Mouse (Mus musculus) right cerebral cortex, postnatal 4 days (tissue): ENCODE results near the gene Zfhx3.
A peak's percentile ranks its signal among the peaks of the same experiment; 100 is the strongest.

Source experiments
- DNase-seq: peaks from one replicate; pipeline ENCODE4 v3.0.0-alpha.2; 2022

Zfhx3 gene

GRCm38 (mm10) chr8:108868259-108869090 lies 926.0 kb downstream of the Zfhx3 start:
- DNase-seq = no peak

DNA sequence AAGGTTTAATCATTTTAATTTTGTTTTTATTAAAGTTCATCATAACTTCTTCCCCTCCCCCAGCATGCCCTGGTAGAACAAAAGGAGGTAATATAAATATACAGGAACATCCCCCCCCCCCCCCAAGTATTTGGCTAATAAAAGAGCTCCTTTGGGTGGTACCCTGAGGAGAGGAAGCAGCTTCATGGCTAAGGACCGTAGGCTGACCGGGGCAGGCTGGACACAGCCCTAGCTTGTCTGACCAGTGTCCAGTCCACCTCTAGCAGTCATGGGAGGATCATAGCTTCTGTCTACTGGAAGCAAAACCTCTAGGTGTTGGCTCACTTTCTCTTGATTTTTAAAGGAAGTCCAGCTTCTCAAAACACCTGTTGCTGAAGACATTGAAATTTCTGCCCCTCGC lies 927.0 kb downstream of the Zfhx3 start:
- no peak for DNase-seq

DNA sequence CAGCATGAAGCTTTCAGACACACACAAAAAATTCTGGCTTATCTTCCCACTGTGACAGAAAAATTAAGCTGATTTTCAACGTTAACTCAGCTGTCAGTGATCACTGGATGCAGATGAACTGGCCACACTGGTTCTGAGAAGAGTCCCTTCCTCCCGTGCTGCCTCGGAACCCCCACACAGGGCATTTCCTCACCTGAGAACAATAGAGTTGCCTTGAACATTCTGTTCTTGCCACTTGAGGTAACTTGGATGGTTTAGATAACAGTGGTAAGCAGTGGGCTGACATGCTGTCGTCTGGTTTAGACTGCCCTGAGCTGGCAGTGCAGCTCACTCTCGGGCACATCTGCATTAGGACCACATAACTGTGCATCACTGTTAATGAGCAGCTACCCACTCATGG lies 927.5 kb downstream of the Zfhx3 start:
- no peak for DNase-seq

DNA sequence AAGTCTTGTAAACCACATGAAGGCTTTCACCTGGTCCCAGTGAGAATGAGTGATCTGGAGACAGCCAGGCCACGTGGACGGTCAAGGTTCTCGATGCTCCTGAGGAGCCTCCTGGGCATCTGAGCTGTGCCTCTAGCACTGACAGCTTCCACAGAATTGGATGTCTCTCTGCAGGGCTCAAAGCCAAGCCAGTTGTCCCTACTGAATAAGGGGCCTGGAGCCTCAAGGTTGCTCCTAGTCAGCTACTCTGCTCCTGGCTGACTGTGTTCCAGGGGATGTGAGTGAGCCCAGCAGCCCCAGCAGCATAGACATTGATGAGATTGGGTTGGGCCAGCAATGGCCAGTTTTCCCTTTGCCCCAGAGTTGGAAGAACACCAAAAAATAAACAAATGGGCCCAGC lies 927.9 kb downstream of the Zfhx3 start:
- DNase-seq = no peak

GRCm38 (mm10) chr8:108875722-108876121 lies 933.3 kb downstream of the Zfhx3 start:
- DNase-seq = no peak

DNA sequence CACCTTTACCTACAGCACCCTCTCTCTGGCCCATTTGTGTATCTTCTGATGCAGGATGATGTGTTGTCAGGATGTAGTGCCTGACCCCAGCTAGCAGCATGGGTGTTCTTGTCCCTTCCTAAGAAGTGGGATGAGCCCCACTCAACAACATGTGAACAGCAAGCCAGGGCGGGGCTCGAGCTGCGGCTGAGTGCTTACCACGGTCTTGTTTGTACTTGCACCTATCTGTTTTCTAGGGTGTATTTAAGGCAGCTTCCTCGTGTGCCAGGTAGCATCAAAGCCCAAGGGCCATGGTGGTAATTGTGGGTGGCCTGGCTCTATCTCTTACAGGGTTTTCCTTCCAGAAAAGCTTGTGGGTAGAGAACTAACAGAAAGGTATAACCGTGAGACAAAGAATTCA lies 937.7 kb downstream of the Zfhx3 start:
- no peak for DNase-seq

GRCm38 (mm10) chr8:108881336-108881735 lies 938.9 kb downstream of the Zfhx3 start:
- no peak for DNase-seq

DNA sequence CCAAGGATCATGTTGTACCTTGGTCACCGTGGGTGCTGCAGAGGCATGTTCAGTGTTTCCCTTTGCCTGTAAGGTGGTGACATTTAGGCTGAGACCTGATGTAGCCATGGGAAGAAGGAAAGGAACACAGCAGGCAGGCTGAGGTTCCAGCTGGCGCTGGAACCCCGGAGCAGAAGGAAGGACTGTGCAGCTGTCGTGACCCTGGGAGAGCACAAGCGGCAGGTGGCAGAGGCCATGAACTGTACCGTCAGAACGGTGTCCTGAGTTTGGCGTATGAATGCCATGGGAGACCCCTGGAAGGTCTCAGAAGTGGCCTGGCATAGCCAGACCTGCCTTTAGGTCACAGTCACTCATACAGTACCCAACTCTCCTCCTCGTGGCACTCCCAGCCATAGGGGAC lies 939.6 kb downstream of the Zfhx3 start:
- no peak for DNase-seq

GRCm38 (mm10) chr8:108883381-108883780 lies 940.9 kb downstream of the Zfhx3 start:
- no peak for DNase-seq

DNA sequence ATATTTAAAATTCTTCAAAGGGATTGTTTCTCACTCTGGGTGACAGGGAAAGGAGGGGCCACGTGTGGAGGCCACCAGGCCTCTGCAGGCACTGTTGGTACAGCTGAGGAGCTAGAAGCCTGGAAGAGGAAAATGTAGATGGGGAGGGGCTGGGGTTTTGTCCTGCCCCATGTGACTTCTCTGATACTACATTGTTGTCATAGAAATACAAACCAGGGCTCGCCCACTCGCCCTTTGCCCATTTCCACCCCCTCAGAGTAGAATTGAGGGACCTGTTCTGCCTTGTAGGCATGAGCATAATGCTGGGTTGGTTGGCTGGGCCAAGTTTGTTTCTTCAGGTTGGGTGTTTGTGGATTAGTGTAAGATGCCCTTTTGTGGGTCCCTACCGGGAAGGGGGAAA lies 942.5 kb downstream of the Zfhx3 start:
- no peak for DNase-seq

DNA sequence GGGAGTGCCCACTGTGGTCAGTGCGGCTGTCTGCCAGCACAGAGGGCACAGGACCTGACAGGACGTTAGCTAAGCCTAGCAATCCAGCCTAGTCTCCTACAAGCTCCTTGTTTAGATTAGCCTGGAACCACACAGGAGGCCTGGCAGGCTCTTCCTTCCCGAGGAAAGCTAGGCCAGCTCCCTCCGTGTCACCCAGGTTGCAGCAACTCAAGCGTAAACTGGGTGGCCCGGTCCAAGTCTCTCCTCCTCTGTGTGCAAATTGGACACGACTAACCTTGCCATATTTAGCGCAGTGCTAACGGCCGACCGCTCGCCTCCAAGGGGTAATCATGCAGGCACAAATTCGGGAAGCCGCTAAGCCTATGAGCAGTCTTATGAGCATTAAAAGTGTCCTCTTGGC lies 943.0 kb downstream of the Zfhx3 start:
- DNase-seq = no peak

DNA sequence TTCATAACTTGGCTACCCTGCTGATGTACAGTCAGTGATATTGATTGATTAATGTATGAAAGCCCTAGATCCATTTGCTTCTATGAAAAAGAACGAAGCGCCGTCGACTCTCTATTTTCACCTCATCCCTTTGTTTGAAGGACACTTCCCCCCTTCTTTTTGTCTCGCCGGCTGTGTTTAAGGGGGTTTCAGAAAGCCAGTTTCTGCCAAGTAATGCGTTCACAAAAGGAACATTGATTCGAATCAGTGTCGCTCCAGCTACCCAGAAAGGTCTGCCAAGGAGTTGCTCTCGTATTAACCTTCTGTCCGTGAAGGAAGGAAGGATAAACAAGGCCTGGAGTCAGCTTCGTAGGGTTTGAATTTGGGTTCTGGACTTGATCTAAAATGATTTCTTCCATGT lies 943.4 kb downstream of the Zfhx3 start:
- no peak for DNase-seq

DNA sequence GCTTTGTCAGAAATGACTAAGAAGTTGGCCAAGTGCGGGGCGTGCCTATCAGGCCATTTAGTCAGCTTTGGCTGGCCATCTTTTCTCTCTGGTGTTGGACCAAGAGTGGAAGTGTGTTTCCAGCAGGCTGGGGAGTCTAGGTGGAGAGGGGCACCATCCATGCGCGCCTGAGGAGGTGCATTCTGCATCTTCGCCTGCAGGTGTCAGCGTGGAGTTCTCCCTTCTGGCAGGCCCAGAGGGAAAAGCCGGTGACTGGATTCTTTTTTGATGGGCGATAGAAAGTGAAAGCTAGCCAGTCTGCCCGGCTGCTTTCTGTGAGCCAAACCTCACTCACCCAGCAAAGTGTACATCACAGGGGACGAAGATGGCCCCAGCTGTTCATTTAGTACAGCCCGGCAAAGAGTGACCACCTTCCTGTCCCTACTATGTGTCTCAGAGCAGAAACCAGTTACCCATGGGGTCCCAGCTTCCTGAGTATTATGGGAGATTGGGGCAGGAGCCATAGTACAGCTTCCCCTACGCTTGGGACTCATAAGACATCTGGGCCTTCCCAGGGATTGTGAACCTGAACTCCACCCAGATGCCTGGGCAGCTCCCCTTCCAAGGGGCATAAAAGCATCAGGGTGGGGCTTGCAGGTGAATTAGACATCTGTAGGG lies 944.3 kb downstream of the Zfhx3 start:
- peak; percentile 77 for DNase-seq

DNA sequence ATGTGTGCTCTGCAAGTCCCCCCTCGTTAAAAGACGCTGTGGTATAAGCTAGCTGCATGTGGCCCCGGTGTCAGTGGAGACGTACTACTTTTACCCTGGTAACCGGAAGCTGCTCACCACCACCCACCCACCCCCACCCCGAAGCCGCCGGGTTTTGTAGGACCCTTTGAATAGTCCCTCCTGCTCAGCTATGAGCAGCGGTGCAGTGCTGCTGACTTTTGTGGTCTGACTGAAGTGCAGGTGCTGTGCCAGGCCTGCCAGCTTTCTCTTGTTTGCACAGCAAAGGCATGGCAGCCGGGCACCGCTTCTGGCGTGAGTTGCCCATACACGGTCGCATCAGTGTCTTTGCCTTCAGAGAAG lies 944.8 kb downstream of the Zfhx3 start:
- no peak for DNase-seq

DNA sequence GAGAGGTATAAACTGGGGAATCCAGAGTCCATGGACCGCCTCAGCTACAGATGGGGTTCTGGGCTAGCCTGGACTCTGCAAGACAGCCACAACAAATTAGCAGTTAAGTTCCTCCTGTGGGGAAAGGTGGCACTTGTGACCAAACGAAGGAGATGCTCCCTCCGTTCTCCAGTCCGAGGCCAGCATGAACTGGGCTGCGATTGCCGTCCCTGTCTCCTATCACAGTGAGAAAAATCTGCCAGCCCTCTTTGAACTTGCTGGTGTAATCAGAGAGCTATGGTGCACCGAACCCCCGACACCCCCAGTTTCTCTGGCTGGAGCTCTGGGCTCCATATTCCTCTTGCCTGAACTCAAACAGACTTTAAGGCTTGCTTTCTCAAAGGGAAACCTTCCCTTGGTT lies 945.4 kb downstream of the Zfhx3 start:
- DNase-seq = no peak

- DNase-seq = no peak
These were observed 946.5 kb downstream of the Zfhx3 start for GRCm38 (mm10) chr8:108888924-108889323.

DNA sequence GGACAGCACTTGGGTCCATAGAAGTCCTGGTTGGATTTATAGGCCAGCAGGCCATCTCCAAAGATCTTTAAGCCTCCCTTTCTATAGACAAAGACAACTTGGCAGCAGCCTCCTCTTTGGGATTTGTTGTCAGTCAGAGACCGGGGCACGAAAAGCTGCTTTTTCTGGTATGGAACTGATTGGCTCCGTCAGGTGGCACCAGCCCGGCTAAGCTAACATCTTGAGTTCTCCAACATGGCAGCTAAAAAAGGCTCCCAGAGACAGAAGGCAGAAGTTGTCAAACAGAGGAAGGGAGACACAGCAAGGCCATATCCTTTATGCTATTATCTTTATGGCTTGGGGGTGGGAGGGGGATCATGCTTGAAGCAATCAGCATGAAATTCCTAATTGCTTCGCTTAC lies 947.0 kb downstream of the Zfhx3 start:
- DNase-seq = no peak

GRCm38 (mm10) chr8:108894287-108894686 lies 951.8 kb downstream of the Zfhx3 start:
- no peak for DNase-seq

- DNase-seq = peak; percentile 75
These were observed 954.3 kb downstream of the Zfhx3 start for GRCm38 (mm10) chr8:108896468-108897346.

DNA sequence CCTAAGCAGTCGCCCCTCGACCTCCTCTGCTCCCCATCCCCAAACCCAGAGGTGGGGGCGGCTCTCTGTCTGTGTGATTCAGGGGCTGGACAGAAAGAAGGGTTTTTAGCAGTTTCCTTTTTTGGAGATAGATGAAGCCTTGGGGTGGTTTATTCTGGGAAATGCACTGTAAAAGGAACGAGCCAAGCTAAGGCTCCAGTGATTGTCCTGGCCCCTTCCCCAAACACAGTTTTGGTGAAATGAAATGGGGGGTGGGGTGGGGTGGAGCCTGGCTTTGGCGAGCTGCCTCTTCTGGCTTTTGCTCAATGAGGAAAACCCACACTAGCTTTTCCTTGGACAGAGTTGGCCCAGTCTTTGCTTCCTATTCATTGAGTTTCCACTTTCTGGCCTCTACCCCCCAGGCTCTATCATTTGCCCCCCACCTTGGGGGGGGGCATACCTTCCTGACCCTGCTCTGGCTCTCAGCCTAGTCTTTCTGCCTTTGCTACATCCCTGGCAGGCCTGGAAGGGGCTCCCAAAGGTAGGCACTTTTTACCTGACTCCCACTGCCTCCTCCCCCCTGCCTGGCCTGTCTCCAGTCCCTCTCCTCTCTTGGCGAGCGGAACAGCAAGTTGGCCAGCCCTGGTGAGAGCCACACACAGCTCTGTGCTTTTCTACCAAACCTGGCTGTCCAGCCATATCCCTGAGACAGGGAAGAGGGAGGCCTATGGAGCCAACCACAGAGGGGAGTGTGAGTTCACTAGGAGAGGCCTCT lies 955.1 kb downstream of the Zfhx3 start:
- peak; percentile 30 for DNase-seq

DNA sequence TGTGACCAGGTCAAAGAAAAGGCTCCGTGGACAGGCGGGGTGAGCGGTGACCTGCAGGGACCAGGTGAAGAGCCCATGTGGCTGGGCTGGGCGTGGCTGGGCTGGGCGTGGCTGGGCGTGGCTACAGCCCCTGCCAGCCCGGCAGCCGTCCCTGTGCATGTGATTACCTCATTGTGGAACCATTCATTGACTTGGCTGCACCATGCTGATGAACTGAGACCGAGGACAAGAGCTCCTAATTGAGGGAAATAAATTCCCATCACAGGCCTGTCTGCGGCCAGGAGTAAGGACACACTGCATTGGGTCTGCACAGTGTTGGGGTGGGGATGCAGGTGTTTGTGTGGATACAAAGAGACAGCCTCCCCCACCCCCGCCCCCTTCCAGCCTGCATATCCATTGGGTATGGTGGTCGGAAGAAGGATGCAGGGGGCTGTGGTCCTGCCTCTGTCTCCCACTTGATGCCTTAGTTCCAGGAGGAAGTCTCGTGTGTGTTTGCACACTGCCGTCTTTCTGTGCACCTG lies 956.9 kb downstream of the Zfhx3 start:
- DNase-seq = no peak

GRCm38 (mm10) chr8:108900541-108900940 lies 958.1 kb downstream of the Zfhx3 start:
- DNase-seq = no peak

DNA sequence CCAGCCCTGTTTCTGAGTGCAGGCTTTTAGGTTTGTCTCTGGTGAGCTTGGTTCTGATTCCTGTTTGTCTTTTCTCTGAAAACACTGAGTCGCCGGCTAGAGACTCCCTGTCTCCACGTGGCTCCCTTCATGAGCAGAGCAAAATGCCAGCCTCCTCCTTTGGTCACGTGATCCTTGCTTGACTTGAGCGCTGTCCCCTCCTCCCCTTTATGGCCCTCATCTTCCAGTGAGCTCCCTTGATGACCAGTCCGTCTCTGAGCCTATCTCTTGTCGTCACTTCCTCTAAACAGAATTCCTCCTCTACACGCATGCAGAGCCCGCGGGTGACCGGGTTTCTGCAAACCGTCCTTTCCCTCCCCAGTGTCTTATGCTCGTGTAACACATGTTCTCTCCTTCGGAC lies 958.8 kb downstream of the Zfhx3 start:
- no peak for DNase-seq
